Mouse (Mus musculus) right cerebral cortex, adult 2 months (tissue): ENCODE measurements around the gene Afap1.

ENCODE experiments used
- DNase-seq, 2 experiments: peaks; one replicate each; pipeline ENCODE4 v3.0.0; 2021 to 2022; ENCODE audit warnings: low spot score in 2 of 2

The Afap1 gene

DNA sequence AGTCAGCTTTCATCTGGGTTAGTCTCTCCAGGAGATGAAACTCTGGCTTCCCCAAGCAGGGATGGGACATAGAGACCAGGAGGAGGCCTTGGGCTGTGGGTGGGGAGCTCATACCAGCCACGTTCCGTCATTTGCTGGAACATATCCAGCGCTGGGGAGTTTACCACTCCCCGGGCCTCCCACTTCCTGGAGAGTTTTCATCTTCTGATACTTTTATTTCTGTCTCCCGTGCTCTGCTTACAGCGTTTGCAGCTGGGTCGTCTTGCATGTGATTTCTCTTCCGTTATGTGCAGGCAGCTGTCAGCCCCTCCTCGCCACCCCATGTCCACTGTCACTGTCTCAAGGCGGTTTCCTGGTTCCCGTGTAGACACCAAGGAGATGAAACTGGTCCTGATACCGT lies 80.7 kb downstream of the Afap1 start:
- peak; percentile 44 to 51 for DNase-seq

DNA sequence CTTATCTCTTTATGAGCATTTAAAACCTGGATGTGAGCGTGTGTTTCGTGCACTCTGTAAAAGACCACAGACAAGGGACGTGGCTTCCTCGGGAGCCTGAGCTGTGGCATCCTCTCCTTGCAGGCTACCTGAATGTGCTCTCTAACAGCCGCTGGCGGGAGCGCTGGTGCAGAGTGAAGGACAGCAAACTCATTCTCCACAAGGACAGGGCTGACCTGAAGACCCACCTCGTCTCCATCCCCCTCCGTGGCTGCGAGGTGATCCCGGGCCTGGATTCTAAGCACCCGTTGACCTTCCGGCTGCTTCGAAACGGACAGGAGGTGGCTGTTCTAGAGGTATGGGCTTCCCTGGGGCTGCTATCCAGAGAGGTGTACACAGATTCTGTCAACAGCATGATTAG lies 81.1 kb downstream of the Afap1 start:
- no peak for DNase-seq

GRCm38 (mm10) chr5:35975681-35976080 lies 82.6 kb downstream of the Afap1 start:
- peak; percentile 55 to 68 for DNase-seq

DNA sequence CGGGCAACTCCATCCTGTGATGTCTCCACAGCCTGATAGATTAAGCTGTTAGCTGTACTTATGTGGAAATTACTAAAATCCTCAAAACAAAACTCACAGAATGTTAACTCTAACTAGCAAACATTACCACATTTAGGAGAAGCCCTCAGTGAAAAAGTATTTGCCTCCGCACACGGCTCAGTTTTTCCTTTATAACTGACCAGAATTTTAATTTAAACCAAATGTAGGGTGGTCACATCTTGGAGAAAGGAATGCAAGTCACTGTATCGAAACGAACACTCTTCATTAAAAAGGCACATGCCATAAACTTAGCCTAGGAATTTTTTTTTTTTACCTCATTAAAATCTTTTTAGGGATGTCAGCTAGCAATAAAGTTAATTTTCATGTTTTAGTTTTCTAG lies 87.4 kb downstream of the Afap1 start:
- no peak for DNase-seq

DNA sequence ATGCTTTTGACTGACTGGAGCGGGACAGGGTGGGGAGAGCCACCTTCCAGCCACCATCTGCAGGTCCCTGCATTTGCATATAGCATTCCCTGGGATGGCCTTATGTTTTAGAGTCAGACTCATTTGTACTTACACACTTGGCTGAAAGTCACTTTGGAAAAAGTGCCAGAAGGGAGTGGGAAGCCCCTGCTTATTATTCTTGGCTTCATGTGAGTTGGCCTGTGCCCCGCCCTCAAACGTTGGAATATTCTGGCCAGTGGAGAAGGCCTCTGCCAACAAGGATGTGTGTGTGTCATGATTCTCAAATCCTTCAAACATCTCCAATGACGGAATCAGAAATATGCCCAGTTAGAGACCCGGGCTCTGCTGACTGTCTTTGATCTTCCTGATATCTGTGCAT lies 88.2 kb downstream of the Afap1 start:
- DNase-seq: no peak

- DNase-seq: peak; percentile 85 to 91
Measured at GRCm38 (mm10) chr5:35981976-35982375, 88.9 kb downstream of the Afap1 start.

DNA sequence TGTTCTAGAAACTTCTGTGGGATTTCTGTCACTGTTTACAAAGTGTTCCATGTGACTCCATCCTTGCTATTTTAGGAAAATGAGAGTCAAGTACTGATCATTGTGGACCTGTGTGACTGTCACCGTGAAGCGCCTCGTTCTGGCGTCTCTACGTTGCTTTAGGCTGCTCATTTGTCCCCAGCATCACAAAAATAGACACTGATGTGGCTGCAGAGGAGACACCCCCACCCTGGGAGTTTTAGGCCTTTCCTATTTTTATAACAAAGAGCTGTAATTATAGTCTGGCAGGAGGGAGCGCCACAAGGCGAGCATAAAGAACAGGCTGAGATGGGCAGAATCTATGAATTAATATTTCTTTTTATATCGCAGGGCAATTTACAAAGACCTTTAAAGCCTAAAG lies 92.5 kb downstream of the Afap1 start:
- DNase-seq: peak; percentile 46 to 50

DNA sequence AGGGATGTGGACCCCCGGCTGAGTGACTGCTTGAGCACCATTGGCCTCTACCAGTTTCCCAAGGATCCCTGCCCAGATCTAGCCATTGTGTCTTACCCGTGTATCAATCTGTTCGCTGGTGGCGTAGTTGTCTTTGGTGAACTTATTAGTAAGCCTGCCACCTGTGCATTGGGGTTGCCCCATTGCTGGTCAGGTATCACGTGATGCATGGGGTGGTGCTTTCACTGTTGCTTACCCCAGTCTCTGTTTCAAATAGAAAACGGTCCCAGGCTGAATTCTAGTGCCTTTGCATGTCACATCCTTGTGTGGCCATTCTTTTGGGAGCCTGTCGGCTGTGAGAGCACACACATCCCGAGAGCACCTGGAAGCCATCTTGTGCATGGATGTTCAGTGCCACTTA lies 95.0 kb downstream of the Afap1 start:
- no peak for DNase-seq

DNA sequence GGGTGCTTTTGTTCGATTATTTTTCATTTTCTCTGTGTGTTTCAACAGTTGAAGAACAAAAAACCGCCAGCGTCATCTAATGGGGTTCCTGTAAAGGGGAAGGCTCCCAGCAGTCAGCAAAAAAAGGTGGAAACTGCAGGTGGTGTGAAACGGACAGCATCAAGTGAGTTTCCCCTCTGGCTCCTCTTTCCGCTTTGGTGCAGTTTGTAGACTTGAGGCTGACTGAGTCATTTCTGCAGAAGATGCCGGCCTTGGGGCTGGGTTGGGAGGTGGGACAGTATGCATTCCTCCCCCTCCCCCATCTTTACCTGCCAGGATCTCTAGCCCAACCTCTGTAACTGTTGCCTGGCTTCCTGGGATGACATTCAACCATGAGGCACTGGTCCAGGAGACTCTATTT lies 96.4 kb downstream of the Afap1 start:
- no peak for DNase-seq

GRCm38 (mm10) chr5:35989986-35990735 lies 97.0 kb downstream of the Afap1 start:
- DNase-seq: no peak

- DNase-seq: no peak
Measured at GRCm38 (mm10) chr5:36003797-36004196, 110.7 kb downstream of the Afap1 start.

GRCm38 (mm10) chr5:36006106-36006505 lies 113.0 kb downstream of the Afap1 start:
- no peak for DNase-seq

DNA sequence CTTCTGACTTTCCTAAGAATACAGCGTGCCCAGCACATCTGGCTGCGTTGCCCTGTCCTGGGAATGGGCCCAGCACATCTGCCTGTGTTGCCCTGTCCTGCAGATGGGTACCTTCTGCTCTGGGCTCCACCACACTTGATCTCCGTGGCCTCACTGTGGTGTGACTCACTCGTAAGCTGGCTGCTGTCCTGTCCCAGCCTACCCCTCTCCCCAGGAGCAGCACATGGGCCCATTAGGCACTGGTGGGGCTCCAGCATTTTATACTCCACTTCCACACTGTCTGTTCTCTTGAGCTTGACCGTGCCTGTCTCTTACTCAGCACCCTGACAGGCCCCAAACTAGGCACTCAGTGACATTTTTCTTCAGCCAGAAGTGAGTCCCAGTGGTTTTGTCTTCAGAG lies 113.5 kb downstream of the Afap1 start:
- DNase-seq: no peak

- DNase-seq: no peak
Measured at GRCm38 (mm10) chr5:36007649-36008048, 114.5 kb downstream of the Afap1 start.

DNA sequence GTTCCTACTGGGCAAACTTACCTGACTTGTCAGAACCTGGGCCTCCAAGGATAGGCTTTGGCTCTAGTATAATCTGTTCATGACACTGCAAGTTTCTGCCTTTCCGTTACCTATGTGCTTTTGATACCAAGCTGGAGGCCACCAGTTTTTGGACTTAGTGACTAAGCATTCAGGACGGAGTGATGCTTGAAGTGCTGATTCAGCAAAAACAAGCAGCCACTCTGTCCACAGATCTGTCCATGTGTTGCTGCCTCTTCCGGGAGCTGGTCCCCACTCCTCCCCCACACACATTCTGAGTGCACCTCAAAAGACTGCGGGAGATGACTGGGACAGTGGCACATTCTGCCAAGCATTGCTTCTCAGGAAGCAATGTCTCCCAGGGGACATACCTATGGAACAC lies 116.3 kb downstream of the Afap1 start:
- no peak for DNase-seq

DNA sequence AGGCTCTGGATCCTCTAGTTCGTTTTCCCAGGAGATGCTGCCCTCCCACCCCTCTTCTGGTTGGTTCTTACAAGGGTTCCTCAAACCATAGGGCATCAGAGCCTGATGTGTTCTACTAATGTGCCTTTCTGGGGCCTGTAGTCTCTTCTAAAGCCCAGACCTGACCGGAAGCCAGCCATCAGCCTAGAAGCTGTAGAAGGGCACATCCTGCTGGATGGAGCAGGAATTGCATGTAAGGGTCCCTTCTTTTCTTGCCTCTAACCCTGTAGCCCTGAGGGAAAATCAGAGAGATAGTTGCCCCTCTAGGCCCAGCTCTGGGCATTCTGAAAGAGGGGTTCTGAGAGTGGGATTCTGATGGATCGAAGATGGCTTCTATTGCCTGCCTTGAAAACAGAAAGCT lies 125.2 kb downstream of the Afap1 start:
- no peak for DNase-seq

DNA sequence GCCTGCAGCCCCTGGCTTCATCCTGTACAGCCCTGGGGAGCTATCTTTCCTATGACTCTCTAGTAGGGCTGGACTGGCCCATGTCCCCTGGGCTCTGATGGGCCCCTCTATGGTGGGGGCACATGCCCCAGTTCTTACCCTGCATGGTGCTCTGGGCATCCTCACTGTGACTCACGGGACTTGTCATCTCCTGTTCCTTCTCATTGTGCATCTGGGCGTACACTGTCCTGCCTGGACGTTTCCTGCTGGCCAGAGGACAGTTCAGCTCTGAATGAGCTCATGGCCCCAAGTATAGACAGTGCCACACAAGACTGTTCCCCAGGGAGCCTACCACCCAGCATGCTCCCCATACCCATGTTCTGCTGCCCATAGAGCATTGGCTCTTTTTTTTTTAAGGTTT lies 128.0 kb downstream of the Afap1 start:
- no peak for DNase-seq

GRCm38 (mm10) chr5:36022361-36022760 lies 129.2 kb downstream of the Afap1 start:
- DNase-seq: no peak

GRCm38 (mm10) chr5:36024003-36024685 lies 131.0 kb downstream of the Afap1 start:
- peak in 1 of 2 experiments; percentile 22 for DNase-seq

DNA sequence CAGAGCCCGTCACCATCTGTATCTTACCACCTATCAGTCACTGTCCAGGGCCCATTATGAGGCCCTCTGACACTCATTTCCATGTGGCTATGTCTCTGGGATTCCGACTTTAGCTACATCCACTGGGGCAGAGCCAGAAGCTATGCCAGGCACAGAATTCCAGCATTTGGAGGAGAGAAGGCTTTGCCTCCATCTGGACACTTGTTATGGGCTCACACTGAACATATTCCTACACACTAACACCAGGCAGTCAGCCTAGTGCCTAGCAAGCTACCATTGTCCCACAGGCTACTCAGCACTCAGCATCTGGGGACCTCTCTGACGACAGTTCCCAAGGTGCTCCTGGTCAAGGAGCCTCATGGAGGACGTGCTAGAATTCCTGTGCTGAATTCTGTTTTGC lies 132.0 kb downstream of the Afap1 start:
- DNase-seq: no peak

DNA sequence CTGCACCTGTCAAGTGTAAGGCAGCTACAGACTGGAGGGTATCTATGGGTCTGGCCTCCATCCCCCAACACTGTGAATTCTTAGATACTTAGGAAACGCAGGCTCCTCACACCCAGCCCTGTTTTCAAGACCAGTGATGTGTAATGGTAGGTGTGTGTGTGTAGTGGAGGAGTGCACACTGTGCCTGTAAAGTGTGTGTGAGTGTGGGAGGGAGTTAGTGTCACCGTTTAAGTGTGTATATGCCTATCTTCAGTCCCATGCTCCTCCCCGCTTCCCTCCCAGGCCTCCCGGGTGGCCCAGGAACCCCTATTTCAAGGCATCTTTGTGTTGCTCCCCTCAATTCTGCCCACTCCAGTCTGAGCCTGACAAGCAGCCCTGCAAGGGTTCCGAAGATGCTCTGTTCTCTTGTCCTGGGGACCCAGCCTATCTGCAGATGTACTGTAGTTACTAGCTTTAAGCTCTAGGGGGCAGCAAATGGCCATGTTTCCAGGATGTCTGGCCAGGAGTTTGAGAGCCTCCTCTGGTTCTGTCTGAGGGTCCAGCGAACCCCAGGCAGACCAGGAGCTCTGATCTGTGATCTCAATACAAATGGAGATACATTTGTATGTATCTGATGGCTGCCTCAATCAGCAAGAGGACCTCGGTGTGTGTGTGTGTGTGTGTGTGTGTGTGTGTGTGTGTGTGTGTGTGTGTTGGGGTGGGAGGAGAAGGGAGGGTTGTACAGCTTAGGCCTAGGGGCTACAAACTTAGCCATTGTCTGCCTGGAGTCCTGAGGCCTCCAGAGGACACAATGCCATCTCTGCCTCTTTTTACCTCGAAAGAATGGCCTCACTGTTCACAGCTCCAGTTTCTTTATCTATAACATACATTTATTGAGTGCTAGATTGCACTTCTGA lies 140.7 kb downstream of the Afap1 start:
- DNase-seq: peak; percentile 57 to 63

- no peak for DNase-seq
Measured at GRCm38 (mm10) chr5:36039596-36039995, 146.5 kb downstream of the Afap1 start.
